Mouse (Mus musculus): ENCODE data around the gene Nhlrc4.

Gene Nhlrc4

GRCm38 (mm10) chr17:25958771-25959494 lies 14.2 kb upstream of the Nhlrc4 start:
- in situ Hi-C loops (cut with MboI, MseI) = no loop called here

- in situ Hi-C loops (cut with MboI, MseI) = no loop called here
Observed at GRCm38 (mm10) chr17:25957586-25958051, 12.9 kb upstream of the Nhlrc4 start.

GRCm38 (mm10) chr17:25956631-25957030 lies 11.9 kb upstream of the Nhlrc4 start:
- in situ Hi-C loops (cut with MboI, MseI) = no loop called here

GRCm38 (mm10) chr17:25956201-25956600 lies 11.4 kb upstream of the Nhlrc4 start:
- in situ Hi-C loops (cut with MboI, MseI) = no loop called here

- in situ Hi-C loops (cut with MboI, MseI) = no loop called here
Observed at GRCm38 (mm10) chr17:25955736-25956135, 11.0 kb upstream of the Nhlrc4 start.

- in situ Hi-C loops (cut with MboI, MseI) = no loop called here
Observed at GRCm38 (mm10) chr17:25954671-25955070, 9.9 kb upstream of the Nhlrc4 start.

- in situ Hi-C loops (cut with MboI, MseI) = no loop called here
Observed at GRCm38 (mm10) chr17:25953161-25953560, 8.4 kb upstream of the Nhlrc4 start.

- in situ Hi-C loops (cut with MboI, MseI) = no loop called here
Observed at GRCm38 (mm10) chr17:25951803-25952623, 7.3 kb upstream of the Nhlrc4 start, which contains the start of gene A930017K11Rik. Gene A930017K11Rik, minus strand, starts transcription at chr17:25952565.

- in situ Hi-C loops (cut with MboI, MseI) = no loop called here
Observed at GRCm38 (mm10) chr17:25951225-25951802, 6.6 kb upstream of the Nhlrc4 start.

GRCm38 (mm10) chr17:25950706-25951105 lies 5.9 kb upstream of the Nhlrc4 start:
- in situ Hi-C loops (cut with MboI, MseI) = no loop called here

- in situ Hi-C loops (cut with MboI, MseI) = no loop called here
Observed at GRCm38 (mm10) chr17:25949981-25950380, 5.2 kb upstream of the Nhlrc4 start.

- in situ Hi-C loops (cut with MboI, MseI) = no loop called here
Observed at GRCm38 (mm10) chr17:25948051-25948450, 3.3 kb upstream of the Nhlrc4 start.

GRCm38 (mm10) chr17:25947576-25947975 lies 2.8 kb upstream of the Nhlrc4 start:
- in situ Hi-C loops (cut with MboI, MseI) = no loop called here

GRCm38 (mm10) chr17:25946891-25947290 lies 2.1 kb upstream of the Nhlrc4 start:
- in situ Hi-C loops (cut with MboI, MseI) = no loop called here

GRCm38 (mm10) chr17:25946349-25946748 lies 1.6 kb upstream of the Nhlrc4 start:
- in situ Hi-C loops (cut with MboI, MseI) = no loop called here

GRCm38 (mm10) chr17:25945517-25946155 lies 875 bp upstream of the Nhlrc4 start:
- in situ Hi-C loops (cut with MboI, MseI) = no loop called here

- in situ Hi-C loops (cut with MboI, MseI) = no loop called here
Observed at GRCm38 (mm10) chr17:25943769-25944168, 992 bp downstream of the Nhlrc4 start.

- in situ Hi-C loops (cut with MboI, MseI) = no loop called here
Observed at GRCm38 (mm10) chr17:25943221-25943620, 1.5 kb downstream of the Nhlrc4 start.

- in situ Hi-C loops (cut with MboI, MseI) = no loop called here
Observed at GRCm38 (mm10) chr17:25942597-25943151, 2.1 kb downstream of the Nhlrc4 start.

GRCm38 (mm10) chr17:25941511-25942241 lies 3.1 kb downstream of the Nhlrc4 start:
- in situ Hi-C loops (cut with MboI, MseI) = no loop called here

GRCm38 (mm10) chr17:25934526-25934925 lies 10.2 kb downstream of the Nhlrc4 start:
- in situ Hi-C loops (cut with MboI, MseI) = no loop called here

Measured in T-helper 2 cell (primary cell).